Mouse (Mus musculus) induced T-regulatory cell, adult 2 months (primary cell): ENCODE measurements at regions not wholly inside any gene's neighbourhood (a gene's known extent, or its start where the extent isn't known, plus 50 kb on each side); places are given as distances from the start of the nearest gene placed in this dataset.
"Not testable (repeated sequence)": the region's sequence is repeated elsewhere in the genome, so short reads cannot be mapped to it uniquely, and the experiment has no call there.

ENCODE experiments used
- DNase-seq: peaks from one replicate; pipeline ENCODE4 v3.0.0-alpha.2; 2012; ENCODE audit warnings: low read depth

DNA sequence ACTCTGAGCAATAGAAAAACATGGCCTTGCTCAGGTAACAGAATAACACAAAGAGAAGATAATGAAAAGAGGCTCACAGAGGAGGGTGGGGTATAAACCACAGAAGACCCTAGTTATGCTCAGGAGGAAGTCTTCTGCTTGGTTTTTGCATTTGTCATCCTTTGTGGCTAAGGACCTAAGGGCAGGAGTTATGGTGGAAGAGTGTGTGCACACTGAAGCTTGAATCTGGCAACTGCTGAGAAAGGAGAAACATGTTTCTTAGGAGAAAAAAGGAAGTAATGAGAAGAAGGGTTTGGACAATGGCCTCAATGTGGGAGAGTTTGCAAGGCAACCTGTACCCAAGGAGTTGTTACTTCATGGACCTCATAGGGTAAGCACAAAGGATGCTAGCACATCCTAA is 106.8 kb upstream of the Nyap2 start:
- DNase-seq, result no peak

DNA sequence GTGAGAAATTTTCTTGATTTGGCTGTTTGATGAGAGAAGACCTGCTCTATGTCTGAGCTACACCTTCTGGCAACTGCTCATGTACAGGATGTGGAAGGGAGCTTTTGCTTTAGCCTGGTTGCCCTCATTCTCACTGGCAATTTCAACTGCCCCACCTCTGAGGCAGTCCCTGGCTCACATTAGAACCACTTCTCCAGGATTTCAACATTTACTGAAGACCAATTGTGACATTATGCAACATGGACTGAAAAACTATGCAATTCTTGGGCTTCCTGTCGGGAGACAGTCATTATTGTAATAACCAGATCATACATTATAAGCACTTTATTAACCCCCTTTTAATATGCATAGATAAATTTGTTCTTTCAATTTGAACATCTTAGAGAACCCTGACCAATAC is 107.6 kb upstream of the Nyap2 start:
- DNase-seq, result no peak

GRCm38 (mm10) chr1:80965792-80966191 is 111.0 kb upstream of the Nyap2 start:
- DNase-seq, result no peak

- no peak for DNase-seq
These were observed 112.4 kb upstream of the Nyap2 start for GRCm38 (mm10) chr1:80964376-80964775.

- no peak for DNase-seq
These were observed 112.9 kb upstream of the Nyap2 start for GRCm38 (mm10) chr1:80963838-80964237.

DNA sequence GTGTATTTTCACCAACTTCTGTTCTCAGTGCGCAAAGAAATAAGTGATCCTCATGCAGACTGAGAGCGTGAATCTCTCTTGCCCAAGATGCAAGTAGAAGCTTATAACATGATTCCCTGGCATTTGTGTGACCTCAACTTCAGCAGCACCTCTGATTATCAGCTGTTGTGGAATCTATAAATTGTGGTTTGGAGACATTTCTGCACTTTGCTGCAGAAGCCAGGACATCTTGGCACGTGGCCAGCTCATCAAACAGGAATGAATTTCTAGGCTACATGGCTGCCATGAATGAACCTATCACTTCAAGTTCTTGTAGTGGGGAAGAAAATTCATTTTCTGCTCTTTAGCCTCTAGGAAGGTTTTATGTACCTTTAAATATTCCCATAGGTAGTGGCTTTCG is 126.3 kb upstream of the Nyap2 start:
- DNase-seq, result no peak

DNA sequence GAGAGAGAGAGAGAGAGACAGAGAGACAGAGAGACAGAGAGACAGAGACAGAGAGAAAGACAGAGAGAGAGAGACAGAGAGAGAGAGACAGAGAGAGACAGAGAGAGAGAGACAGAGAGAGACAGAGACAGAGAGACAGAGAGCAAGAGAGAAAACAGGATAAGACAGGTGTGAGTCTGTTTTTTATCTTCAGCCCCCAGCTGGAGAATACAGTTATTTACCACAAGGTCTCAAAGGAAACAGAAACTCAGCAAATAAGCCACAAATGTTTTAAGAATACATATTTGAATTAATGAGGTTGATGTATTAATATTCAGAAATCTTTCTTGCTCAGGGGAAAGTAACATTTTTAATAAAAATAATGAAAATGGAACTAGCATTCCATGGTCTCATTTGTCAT is 130.7 kb upstream of the Nyap2 start:
- not testable (repeated sequence) for DNase-seq

DNA sequence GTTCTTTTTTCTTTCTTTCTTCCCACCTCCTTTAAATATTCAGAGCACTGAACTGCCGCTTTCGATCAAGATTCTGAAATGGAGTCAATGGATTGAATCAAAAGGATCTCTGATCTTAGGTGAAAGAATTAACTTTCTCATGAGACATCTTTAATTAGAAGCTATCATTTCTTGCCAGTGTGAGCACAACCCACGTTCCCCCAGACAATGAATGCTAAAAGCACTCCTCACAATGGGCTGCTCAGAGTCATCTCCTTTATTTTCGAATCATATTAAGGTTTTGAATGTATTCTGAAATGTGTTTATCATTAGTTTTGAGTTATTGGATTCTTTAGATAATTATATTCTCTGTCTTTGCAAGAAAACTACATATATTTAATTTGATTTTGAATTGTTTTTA is 137.4 kb upstream of the Nyap2 start:
- DNase-seq, result no peak

- DNase-seq, result no peak
These were observed 141.0 kb upstream of the Dock10 start for GRCm38 (mm10) chr1:80899281-80899680.

DNA sequence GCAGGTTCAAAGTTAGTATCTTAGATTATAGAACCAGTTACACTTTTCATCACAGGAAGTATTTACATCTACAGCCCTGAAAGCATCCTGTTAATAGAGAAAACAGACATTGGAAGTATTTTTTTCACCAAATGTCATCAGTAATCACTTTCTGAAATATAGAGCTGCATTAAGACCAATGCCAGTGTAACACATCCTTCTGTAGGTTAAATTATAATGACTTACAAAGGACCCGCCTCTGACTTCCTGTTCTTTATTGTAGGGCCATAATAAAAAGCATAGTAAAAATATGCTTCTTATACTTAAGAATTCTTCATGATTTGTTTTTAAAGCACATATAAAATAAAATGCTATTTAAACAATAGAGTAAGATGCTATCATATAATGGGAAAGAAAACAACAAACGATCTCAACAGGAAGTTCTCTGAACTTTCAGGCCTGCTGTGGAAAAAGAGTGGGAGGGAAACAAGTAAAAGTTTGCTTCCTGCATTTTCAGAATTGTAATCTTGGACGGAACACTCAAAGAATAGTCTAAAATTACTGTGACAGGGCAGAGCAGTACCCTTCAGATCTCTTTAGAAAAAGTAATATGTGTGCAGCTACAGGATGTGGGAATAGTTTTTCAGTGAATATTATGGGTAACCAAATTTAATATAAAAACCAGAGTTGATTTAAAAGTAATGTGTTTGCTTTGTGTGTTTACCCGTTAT is 116.0 kb upstream of the Dock10 start:
- DNase-seq, result no peak

- DNase-seq, result no peak
These were observed 115.3 kb upstream of the Dock10 start for GRCm38 (mm10) chr1:80873596-80873995.

DNA sequence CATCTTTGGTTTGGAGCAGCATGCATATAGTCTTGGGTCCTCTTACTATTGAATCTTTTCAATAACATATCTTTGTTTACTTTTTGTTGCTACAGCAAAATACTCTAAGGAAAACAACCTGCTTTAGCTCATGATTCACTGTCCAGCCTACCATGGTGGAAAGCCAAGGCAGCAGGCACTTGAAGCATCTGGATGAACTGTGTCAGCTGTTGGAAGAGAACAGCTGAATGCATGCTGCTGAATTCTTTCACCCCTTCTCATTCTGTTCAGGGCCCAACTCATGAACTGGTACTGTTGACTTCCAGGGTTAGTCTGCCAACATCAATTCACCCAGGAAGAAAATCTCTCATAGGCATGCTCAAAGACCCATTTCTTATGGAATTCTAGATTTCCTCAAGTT is 110.5 kb upstream of the Dock10 start:
- DNase-seq, result no peak

DNA sequence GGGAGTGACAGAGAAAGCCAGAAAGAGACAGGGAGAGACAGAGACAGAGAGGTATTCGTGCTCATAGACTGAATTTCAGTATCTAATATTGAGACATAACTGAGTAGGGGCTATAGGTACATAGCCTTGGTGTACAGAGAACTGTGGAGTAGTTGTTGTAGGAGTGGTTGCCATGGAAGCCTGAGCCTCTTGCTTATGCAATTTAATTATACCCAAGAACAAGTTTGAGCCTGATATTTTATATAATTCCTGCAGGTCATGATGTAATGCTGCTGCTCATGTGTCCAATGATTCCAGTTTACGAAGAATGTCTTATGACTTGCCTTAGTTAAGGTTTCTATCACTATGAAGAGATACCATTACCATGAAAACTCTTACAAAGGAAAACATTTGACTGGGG is 98.7 kb upstream of the Dock10 start:
- no peak for DNase-seq

DNA sequence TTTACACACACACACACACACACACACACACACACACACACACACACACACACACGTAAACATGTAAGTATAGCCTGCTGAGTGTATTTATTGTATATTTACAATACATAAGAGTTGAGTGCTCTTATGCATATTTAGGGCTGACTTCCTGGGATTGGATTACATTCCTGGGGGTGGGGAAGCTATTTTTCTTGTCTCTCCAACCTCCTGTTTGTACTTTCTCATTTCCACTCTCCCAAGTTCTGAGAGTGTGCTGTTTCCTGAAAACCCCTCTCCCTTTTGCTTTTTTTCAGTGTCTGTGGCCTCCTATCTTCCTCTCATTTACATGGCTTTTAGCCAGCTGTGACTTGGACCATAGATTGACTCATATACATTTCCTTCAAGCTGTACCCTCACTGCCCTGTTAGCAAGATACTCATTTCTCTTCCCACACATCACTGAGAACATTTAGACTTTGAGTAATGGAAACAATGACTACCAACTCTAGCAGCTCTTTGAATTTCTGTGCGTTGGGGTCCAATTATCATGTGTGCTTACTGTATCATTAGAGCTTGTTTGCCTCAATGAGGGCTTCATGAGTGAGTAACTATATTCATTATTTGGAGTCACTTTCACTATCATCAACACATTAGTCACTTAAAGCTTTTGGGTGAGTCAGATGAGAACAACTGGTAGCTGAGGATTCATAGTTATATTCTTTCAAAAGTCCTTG is 96.8 kb upstream of the Dock10 start:
- peak; percentile 12 for DNase-seq

DNA sequence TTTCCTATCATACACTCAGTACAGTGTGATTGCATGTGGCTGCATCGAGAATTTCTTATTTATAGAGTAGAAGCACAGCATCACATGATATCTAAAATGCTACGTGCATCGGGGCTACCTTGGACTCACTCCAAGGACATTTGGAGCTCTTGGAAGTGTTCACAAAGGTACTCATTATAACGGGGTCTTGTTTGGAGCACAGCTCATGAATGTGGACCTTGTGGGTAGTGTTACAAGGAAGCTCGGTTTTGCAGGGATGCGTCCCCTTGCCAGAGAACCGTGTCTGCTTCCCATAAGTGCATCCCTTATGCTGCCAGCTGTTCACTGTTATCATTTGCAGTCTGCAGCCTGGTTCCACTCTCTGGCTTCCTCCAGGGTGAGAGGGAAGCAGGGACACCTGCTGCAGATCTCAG is 96.0 kb upstream of the Dock10 start:
- DNase-seq, result no peak

DNA sequence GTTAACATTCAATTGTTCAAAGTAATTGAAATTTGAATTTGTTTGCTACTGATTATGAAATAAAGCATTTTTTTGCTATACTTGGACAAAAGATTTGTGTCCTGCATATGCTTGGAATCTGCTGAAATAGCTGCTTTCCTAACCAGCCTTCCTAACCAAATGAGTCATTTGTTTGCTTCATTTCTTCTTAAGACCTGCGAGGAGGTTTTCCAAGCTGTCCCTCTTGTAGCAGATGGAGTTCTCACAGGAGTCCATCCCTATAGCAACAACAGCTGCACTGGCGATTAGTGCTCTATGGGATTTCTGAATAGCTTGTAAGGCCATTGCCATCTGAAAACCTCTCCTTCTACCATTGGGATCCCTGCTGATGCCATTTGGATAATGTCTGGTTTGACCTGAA is 94.4 kb upstream of the Dock10 start:
- no peak for DNase-seq

DNA sequence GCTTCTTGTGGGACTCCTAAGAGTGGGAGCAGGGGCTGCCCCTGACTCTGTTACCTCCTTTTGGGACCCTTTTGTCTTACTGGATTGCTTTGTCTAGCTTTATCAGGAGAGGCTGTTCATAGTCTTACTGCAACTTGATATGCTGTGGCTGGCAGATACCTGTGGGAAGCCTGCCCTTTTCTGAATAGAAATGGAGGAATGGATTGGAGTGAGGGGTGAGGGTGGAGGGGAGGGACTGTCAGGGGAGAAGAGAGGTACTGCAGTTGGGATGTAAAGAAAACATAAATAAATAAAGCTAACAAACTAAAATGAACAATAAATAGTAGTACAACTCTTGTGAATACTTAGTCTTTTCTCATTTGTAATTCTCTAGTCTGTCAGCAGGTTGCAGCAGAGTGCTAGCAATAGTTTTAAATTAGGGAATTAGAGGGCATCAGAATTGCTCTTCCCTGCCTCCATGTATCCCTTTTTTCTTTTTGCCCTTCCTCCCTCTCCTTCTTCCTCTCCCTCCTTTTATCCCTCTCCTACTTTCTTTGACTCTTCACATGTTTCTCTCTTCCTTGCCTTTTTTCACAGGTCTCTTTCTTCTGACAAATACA is 72.0 kb upstream of the Dock10 start:
- DNase-seq, result peak; percentile 25

DNA sequence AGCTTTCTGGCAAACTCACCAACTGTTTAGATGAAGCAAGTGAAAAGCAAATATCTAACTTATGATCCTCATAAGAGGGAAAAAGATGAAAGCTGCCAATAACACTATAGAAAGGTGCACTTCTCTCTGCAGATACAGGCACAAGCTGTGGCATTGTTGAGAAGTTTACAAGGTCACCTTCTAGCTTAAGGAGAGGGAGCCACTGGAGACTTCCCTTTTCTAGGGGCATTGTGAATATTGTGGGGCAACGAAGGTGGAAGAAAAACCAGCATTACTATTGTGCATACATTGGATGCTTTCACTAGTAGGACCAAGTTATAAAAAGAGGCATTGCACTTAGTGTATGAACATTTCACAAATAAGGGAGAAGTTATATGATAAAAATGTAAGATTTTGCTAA is 68.1 kb upstream of the Dock10 start:
- no peak for DNase-seq

- DNase-seq, result no peak
These were observed 65.6 kb upstream of the Dock10 start for GRCm38 (mm10) chr1:80823953-80824352.

- DNase-seq, result no peak
These were observed 63.9 kb upstream of the Dock10 start for GRCm38 (mm10) chr1:80822185-80822584.

DNA sequence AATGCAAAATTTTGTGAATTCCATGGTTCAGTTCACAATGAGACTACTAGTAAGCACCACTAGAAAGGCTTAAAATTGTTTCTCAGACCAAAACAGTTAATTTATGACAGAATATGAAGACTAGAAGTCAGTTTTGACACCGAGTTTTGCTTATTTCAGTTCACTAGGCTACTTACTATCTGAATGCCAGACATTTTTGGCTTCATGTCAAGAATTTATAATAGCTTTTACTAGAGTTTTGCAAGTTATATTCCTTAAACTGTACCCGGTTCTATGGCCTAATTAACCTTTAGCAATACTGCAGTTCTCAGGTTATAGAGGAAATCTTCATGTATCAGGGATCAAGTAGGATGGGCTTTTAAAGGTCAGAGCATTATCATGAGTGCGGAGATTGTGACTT is 54.6 kb upstream of the Dock10 start:
- no peak for DNase-seq
